Mouse (Mus musculus): ENCODE measurements around the gene Cxcr6.

DNA sequence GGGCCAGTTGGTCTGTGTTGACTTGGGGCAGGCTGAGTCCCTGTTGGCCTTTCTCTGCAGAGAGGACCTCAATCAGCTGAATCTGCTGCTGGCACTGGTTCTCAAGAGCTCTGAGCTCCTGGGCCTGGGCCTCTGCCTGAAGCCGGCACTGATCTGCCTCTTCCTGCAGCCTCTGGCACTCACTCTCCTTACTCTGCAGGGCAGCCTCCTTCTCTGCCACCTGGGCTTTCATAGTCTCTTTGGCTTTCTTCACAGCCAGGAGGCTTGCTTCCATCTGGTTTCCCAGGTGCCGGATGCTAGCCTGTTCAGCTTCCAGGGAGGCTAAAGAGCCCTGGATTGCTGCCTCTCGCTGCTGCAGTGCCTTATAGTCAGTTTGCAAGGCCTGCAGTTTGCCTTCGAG is 22.6 kb downstream of the Cxcr6 start:
- no peak for TF ChIP-seq GATA1 (IDR thresholded peaks at IDR 0.05; ENCODE audit: low read length)
- no peak for TF ChIP-seq TAL1 (IDR thresholded peaks at IDR 0.05; ENCODE audit: low read length)
